Mouse (Mus musculus) G1E (cell line): ENCODE data around the gene Gm49380. TPM values are rescaled to one million over a fixed set of nuclear protein-coding genes. Genes with fewer than 3 reads are reported as not detected.

Source experiments
- ATAC-seq: 2 replicates; pipeline ENCODE4 v1.8.0; 2016; ENCODE audit warnings: mild to moderate bottlenecking; ENCODE audit not compliant: insufficient number of reproducible peaks, poor library complexity, low FRiP score, severe bottlenecking; ENCODE audit errors: extremely low read depth
- DNase-seq: peaks from one replicate; pipeline ENCODE4 v3.0.0; 2012; ENCODE audit warnings: low spot score
- H3K27me3 ChIP-seq: 2 replicates; pipeline ENCODE4 v1.6.1; 2012; ENCODE audit warnings: mild to moderate bottlenecking, low read length, inconsistent platforms; ENCODE audit not compliant: insufficient read depth
- H3K36me3 ChIP-seq: replicated peaks from 2 replicates; pipeline ENCODE3; 2012; ENCODE audit warnings: mild to moderate bottlenecking, inconsistent platforms
- H3K4me1 ChIP-seq: 2 replicates; pipeline ENCODE4 v1.6.1; 2012; ENCODE audit warnings: low read depth, low read length, inconsistent platforms, mixed read lengths; ENCODE audit not compliant: insufficient read depth
- H3K4me3 ChIP-seq: 2 replicates; pipeline ENCODE4 v1.5.1; 2012; ENCODE audit warnings: low read depth, mild to moderate bottlenecking, inconsistent platforms, low read length, moderate library complexity, mixed read lengths
- H3K9me3 ChIP-seq: replicated peaks from 2 replicates; pipeline ENCODE4 v1.6.1; 2012; ENCODE audit warnings: inconsistent platforms
- CTCF ChIP-seq: IDR thresholded peaks from 2 replicates; pipeline ENCODE4 v1.5.1; 2012; ENCODE audit warnings: low read depth, low read length, inconsistent platforms, mixed read lengths
- GATA1 ChIP-seq: IDR thresholded peaks from 2 replicates; pipeline ENCODE4 v1.6.1; 2012; ENCODE audit warnings: borderline replicate concordance, low read length, inconsistent platforms, mixed read lengths
- GATA2 ChIP-seq: IDR thresholded peaks from 2 replicates; pipeline ENCODE4 v1.6.1; 2012; ENCODE audit warnings: low read depth, low read length, inconsistent platforms, borderline replicate concordance
- POLR2AphosphoS5 ChIP-seq: IDR thresholded peaks from 2 replicates; pipeline ENCODE4 v1.6.1; 2012; ENCODE audit warnings: low read depth, low read length, inconsistent platforms; ENCODE audit not compliant: insufficient replicate concordance
- TAL1 ChIP-seq: conservative IDR thresholded peaks from 2 replicates; pipeline ENCODE4 v1.6.1; 2012; ENCODE audit warnings: low read depth, low read length, inconsistent platforms, mixed read lengths
- polyA plus RNA-seq: library from polyadenylated mRNA; stranded (reverse); fragments of >175 nt; gene quantifications from 2 replicates; pipeline ENCODE4 v1.2.3, GENCODE M21; 2012
- total RNA-seq, 2 experiments: library from RNA; stranded (forward) in 1 of 2; stranded (reverse) in 1 of 2; fragments of 200-1000 nt in 1 of 2; fragments of >200 nt in 1 of 2; fragmentation: Nextera tagmentation in 1 of 2; gene quantifications; 2 replicates each; pipeline ENCODE4 v1.2.3; 2014 to 2017

Gm49380 gene
- total and polyA plus RNA-seq, 3 experiments: 0.27 TPM; not detected in 2

GRCm38 (mm10) chr9:44125546-44126428 lies 12.5 kb upstream of the Gm49380 start:
- peak; percentile 66 for DNase-seq
- Histone ChIP-seq H3K4me3 (no peak overlapping the region), H3K9me3 (no peaks in the 10 kb centered on the region), H3K4me1 (peaks cover 21% of the 10 kb centered on the region), H3K27me3 (peaks cover 27% of the 10 kb centered on the region), H3K36me3 (no peaks in the 10 kb centered on the region)
- no peak for ATAC-seq
- TF ChIP-seq POLR2AphosphoS5 (no peak), GATA2 (no peak), CTCF (peak; percentile 84), GATA1 (no peak), TAL1 (no peak)

DNA sequence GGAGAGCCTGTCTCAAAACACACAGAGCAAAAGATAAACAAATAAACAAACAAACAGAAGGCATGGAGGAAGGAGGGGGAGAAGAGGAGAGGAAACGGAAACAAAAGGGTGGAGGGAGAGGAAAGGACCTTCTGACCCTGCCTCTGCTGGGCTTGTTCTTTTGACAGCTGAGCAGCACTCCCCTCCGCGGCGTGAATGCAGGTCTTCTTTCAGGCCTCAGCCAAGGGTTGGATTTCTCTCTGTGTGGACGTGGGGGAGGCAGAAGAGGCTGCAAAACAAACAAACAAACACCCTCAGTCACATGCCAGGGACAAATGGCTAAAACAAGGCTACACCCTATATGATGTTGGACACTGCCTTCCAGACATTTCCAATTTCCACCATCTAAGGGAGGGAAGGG lies 11.7 kb upstream of the Gm49380 start:
- peaks cover 14% of the 10 kb centered on the region for H3K4me1 ChIP-seq
- no peaks in the 10 kb centered on the region for H3K36me3 ChIP-seq
- H3K9me3 ChIP-seq: no peaks in the 10 kb centered on the region
- TF ChIP-seq CTCF (no peak), GATA2 (no peak), GATA1 (no peak), POLR2AphosphoS5 (no peak), TAL1 (no peak)
- no peak overlapping the region for H3K4me3 ChIP-seq
- H3K27me3 ChIP-seq: peaks cover 26% of the 10 kb centered on the region
- ATAC-seq: no peak
- no peak for DNase-seq

DNA sequence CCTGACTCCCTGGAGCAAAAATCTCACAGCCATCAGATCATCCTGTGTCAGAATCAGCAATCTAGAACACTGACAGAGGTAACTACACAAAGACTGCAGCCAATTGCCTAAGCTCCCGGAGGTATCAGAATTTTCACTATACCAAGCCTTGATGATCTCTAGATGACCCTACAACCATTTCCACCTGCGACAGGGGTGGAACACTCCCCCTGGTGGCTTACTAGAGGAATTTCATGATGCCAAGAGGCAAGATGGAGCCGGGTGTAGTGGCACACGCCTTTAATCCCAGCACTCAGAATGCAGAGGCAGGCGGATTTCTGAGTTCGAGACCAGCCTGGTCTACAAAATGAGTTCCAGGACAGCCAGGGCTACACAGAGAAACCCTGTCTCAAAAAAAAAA lies 11.0 kb upstream of the Gm49380 start:
- Histone ChIP-seq H3K9me3 (no peaks in the 10 kb centered on the region), H3K4me1 (peaks cover 13% of the 10 kb centered on the region), H3K4me3 (no peak overlapping the region), H3K36me3 (no peaks in the 10 kb centered on the region), H3K27me3 (peaks cover 23% of the 10 kb centered on the region)
- 0 out of 2 replicates have a peak, but pooled peaks have one; percentile 27 for TF ChIP-seq CTCF
- no peak for TF ChIP-seq GATA2
- no peak for ATAC-seq
- DNase-seq: no peak

DNA sequence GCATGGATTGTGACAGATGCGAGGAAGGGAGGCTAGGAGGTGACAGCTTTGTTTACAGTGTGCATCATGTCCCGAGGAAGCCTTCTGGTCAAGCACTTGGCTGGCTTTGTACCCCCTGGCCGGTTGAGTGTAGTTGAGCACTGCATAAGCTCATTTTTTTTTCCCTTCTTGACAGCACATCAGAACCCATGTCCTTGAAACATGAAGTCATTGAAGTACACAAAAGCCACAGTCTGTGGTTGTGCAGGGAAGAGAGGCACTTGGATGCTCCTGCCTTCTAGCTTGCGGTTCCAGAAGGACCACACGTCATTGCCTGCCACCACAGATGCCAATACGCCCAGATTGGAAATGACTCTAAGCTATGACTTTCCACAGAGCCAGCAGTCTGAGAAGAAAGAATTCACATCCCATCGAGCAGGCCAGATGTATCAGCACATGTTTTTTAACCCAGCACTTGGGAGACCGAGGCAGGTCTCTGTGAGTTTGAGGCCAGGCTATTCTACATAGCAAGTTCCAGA lies 6.7 kb upstream of the Gm49380 start:
- Histone ChIP-seq H3K36me3 (no peaks in the 10 kb centered on the region), H3K9me3 (no peaks in the 10 kb centered on the region), H3K4me3 (no peak overlapping the region), H3K27me3 (peaks cover 19% of the 10 kb centered on the region), H3K4me1 (peaks cover 3% of the 10 kb centered on the region; the same call in 1 of the 2 replicates)
- no peak for ATAC-seq
- DNase-seq: no peak
- TF ChIP-seq TAL1 (no peak), POLR2AphosphoS5 (no peak), CTCF (no peak), GATA2 (no peak), GATA1 (no peak)

DNA sequence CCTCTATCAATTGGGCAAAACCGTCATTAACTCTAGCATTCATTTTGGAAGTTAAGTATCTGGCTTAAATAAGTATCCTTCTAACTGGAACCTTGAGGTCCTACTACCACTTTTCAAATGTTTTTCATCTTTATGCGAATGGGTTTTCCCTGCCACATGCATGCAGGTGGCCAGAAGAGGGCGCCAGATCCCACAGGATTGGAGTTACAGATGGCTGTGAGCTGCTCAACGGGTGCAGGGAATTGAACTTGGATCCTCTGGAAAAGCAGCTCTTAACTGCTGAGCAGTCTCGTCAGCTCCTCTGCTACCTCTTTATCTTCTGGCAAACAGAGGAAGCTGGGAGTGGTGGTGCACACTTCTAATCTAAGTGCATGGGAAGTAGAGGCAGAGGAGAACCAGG lies 5.7 kb upstream of the Gm49380 start:
- no peak for ATAC-seq
- Histone ChIP-seq H3K36me3 (no peaks in the 10 kb centered on the region), H3K4me3 (no peak overlapping the region), H3K4me1 (peaks cover 8% of the 10 kb centered on the region), H3K27me3 (peaks cover 19% of the 10 kb centered on the region), H3K9me3 (no peaks in the 10 kb centered on the region)
- TF ChIP-seq TAL1 (no peak), POLR2AphosphoS5 (no peak), CTCF (peak; percentile 53)
- DNase-seq: no peak

- H3K9me3 ChIP-seq: no peaks in the 10 kb centered on the region
- H3K27me3 ChIP-seq: peaks cover 19% of the 10 kb centered on the region
- TF ChIP-seq GATA2 (no peak), CTCF (no peak), TAL1 (no peak), GATA1 (no peak), POLR2AphosphoS5 (no peak)
- no peaks in the 10 kb centered on the region for H3K36me3 ChIP-seq
- peaks cover 13% of the 10 kb centered on the region for H3K4me1 ChIP-seq
- H3K4me3 ChIP-seq: no peak overlapping the region
- ATAC-seq: no peak
- no peak for DNase-seq
These were observed 2.9 kb upstream of the Gm49380 start for GRCm38 (mm10) chr9:44116182-44116581.

DNA sequence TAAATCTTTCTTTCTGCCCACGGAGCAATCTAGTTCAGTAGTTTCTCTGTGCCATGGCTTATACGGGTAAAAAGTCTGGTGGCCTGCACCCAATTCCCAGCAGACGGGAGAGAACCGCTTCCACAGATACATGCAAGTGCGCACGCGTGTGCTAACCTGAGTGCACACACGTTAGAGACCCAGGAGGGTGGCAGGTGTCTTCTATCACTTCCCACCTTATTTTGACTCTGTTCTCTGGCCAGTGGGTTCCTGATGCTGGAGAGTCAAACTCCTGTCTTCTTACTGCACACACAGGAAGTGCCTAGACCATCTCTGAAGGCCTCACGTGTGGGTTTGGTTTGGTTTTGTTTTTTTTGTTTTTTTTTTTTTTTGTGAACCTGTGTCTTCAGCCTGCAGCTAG lies 2.3 kb upstream of the Gm49380 start:
- no peak for DNase-seq
- no peak for TF ChIP-seq GATA1
- Histone ChIP-seq H3K4me3 (no peak overlapping the region), H3K4me1 (peaks cover 13% of the 10 kb centered on the region), H3K36me3 (peaks cover under 1% of the 10 kb centered on the region), H3K27me3 (peaks cover 15% of the 10 kb centered on the region), H3K9me3 (no peaks in the 10 kb centered on the region)
- ATAC-seq: no peak
